Mouse (Mus musculus): ENCODE measurements around the gene Chtop.
A peak's percentile ranks its signal among the peaks of the same experiment; 100 is the strongest.

The Chtop gene

DNA sequence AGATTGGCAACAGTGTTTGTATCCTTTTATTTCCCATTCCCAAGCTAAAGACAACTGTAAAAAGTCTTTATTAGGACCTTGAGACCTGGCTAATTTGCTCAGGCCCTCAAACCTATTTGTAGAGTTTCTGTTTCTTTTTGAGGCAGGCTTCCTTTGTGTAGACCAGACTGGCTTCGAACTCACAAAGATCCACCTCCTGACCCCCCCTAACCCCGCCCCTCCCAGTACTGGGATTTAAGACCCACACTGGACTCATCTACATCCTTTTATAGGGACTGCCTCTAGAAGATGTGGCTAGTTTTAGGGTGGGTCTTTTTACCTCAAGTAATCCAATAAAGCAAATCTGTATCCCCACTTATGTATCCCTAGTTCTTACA, 437 bp upstream of the Chtop start:
- no peak for DNase-seq

DNA sequence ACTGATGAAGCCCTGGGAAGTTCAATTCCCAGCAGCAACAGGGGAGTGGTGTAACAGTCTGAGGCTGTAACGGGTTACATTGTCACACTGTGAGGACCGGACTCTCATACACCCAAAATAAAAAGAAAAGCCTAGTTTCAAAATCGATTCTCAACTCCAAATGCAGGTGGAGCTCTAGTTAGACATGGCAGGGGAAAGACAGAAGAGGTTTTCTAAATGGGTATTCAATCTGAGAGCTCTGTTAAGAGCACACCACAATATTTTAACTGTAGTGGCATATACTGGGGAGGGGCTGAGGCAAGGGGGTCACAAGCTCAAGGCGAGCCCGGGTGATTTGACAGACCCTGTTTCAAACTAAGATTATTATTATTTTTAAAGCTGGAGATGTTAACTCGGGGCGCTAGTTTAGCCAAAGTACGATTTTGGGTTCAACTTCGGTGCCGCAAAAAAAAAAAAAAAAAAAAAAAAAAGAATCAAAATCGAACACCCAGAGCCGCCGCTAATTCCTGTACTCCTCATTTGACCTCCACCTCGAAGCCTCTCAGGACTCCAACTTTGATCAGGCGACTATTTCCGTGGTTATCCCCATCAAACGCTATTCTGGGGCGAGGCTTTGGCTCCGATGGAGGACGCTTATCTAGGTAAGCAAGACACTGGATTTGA, 880 bp downstream of the Chtop start:
- DNase-seq = no peak

GRCm38 (mm10) chr3:90506362-90506761, 2.9 kb downstream of the Chtop start:
- no peak for DNase-seq

- no peak for DNase-seq
Observed at GRCm38 (mm10) chr3:90505216-90505615, 4.1 kb downstream of the Chtop start.

- no peak for DNase-seq
Observed at GRCm38 (mm10) chr3:90503444-90503843, 5.9 kb downstream of the Chtop start.

GRCm38 (mm10) chr3:90497597-90497996, 11.7 kb downstream of the Chtop start:
- no peak for DNase-seq

GRCm38 (mm10) chr3:90495850-90496525, 13.3 kb downstream of the Chtop start:
- no peak for DNase-seq

GRCm38 (mm10) chr3:90493831-90494540, 15.3 kb downstream of the Chtop start:
- DNase-seq = no peak

DNA sequence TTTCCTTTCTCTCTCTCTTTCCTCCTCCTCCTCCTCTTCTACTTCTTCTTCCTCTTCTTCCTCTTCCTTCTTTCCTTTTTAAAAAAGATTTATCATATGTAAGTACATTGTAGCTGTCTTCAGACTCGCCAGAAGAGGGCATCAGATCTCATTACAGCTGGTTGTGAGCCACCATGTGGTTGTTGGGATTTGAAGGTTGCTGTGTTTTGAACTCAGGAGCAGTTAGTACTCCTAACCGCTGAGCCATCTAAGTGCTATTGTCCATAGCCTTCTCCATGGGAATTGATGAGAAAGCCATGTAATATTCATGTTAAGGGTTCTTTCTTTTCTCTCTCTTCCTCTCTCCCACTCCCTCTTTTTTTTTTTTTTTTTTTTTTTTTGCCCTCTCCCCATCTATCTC, 17.9 kb downstream of the Chtop start:
- peak; percentile 24 for DNase-seq

GRCm38 (mm10) chr3:90490696-90491256, 18.5 kb downstream of the Chtop start, which contains the start of gene Snapin:
Gene Snapin, minus strand, starts transcription at chr3:90491033.
- peak; percentile 96 for DNase-seq

DNA sequence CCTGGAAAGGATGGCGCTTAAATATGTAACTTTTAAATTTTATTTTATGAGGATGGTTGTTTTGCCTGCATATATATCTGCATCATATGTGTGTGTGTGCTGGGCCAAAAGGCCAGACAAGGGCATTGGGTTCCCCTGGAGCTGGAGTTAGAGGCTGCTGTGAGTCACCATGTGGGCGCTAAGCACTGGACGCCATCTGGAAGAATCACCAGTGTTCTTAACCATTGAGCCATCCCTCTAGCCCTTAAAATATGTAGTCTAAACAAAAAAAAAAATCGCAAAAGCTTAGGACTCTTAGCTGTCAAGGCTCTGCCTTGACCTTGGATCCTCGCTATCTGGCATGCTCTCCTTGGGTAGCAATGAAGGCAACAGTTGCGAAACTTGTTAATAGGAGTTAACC, 20.7 kb downstream of the Chtop start:
- DNase-seq = no peak

DNA sequence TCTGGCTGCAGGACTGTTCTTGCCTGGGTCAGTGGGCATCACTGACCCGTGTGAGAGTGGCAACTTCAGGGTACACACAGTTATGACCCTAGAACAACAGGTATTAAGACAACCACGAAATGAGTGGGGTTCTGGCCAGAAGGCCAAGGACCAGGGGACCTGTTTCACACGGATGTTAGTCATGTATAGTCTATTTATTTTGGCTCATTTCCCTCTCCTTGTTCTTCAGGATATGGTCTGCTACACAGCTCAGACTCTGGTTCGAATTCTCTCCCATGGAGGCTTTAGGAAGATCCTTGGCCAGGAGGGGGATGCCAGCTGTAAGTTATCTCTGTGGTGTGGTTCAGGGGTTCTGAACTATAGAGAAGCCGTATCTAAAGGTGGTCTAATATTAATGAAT, 22.3 kb downstream of the Chtop start:
- DNase-seq = no peak

DNA sequence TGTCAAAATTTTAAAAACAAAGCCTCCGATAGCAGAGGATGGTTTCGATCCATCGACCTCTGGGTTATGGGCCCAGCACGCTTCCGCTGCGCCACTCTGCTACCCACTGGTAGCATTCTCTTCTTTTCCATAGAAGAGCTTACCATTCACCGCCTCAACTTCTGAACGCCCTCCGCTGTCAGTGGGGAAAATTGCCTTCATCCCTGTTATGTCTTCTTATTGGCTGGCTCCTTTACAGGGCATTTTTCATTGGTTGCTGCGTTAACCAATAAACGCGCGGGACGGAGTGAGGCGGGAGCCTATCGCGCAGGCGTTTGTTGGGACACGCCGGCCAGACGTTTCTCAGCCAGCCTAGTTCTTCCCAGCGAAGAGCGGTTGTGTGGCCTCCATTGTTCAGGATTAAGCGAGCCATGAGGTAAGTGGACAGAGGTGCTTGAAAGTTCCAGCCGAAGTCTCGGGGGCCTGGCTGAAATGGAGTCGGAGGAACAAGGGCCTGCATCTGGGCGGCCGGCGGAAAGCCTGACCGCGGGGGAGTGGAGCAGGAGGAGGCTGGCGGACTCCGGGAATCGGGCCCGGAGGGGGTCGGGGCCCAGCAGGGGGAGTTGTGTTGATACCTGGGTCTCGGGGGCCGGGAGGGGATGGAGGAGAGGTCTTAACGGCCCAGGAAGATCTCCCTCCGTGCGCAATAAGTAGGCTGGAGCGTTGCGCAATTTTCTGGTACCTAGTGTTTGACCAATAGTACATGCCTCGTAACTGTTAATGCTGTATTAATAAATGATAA, 33.3 kb downstream of the Chtop start, which contains the start of gene Ilf2:
Gene Ilf2, plus strand, starts transcription at position 296 of the 781 bp plus-strand sequence.
- peak; percentile 94 for DNase-seq

- no peak for DNase-seq
Observed at GRCm38 (mm10) chr3:90475151-90475830, 34.0 kb downstream of the Chtop start.

GRCm38 (mm10) chr3:90472213-90472612, 37.1 kb downstream of the Chtop start:
- peak; percentile 54 for DNase-seq

DNA sequence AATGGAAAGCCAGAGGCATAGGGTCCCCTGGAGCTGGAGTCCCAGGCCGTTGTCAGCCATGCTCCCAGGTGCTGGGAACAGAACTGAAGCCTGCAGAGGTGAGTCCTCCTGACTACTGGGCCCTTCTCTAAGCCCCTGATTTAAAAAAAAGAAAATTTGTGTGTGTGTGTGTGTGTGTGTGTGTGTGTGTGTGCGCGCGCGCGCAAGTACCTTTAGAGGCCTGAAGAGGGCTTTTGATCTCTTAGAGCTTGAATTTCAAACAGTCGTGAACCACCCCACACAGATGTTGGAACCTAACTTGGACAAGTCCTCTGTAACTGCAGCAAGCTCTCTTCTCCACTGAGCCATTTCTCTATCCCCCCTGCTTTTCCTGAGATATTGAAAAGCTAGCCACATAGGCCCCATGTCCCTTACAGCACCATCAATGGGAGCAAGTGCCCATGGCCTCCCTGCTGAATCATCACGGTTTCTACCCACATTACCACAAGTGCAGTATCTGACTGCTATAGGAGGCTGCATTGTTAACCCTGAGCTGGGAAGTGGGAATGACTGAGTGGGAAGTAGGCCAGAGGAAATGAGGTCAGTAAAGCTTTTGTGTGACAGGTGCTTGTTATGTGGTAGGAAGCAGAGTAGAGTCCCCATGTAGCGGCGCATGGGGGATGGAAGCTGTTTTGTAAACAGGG, 41.5 kb downstream of the Chtop start:
- no peak for DNase-seq

DNA sequence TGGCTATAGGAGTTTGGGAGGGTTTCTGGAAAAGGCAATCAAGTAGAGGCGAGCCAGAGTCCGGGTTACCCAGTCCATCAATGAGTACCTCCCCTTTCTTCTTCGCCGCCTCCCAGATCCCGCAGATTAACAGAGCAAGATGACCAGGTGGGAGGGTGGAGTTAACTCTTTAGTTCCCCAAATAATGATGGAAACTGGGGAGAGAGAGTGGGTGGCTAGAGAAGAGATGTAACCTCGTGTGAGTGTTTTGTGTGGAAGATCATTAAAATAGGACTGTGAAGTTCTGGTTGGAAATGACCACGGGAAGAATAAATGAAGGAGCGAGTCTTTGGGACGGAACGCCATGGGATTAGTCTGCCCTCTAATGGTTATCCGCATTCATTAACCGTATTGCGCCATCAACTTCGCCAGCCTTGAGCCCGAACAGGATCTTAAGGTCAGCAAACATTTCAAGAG, 43.0 kb downstream of the Chtop start:
- DNase-seq = peak; percentile 38

DNA sequence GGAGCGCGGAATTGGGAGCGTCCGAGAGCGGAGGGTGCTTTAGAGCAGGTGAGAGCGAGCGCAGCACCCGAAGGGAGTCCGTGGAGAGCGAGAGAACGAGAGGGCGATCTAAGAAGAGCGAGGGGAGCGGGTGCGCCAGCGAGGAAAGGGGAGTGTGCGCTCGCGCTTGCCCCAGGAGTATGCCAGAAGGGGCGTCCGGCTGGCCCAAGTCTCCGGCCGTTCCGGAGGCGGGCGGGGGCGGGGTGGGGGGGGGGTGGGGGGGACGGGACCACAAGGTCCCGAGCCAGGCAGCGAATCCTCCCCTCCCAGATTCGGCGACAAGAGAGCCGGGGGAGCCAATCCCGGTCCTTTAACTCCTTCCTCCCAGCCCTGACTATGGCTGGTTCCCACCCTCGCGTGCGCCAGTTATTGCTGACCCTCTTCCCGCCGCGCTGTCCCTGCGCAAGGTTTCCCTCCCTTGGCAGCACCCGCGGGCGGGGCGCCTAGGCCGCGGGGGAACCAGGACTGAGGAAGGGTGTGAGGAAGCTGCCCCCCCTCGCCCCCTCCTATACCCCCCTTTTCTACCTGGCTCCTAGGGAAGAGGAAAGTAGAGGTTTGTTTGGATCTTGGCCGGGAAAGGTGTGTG, 43.5 kb downstream of the Chtop start, which contains the start of gene Npr1:
Gene Npr1, minus strand, starts transcription at position 181 of the 625 bp plus-strand sequence.
- peak; percentile 34 for DNase-seq

GRCm38 (mm10) chr3:90465081-90465685, 44.1 kb downstream of the Chtop start:
- DNase-seq = no peak

- no peak for DNase-seq
Observed at GRCm38 (mm10) chr3:90464552-90465080, 44.7 kb downstream of the Chtop start.

All from liver (tissue).